Mouse (Mus musculus) pancreas, adult 10 weeks (tissue): ENCODE results near the gene Serpinb9g. TPM values are rescaled to one million over a fixed set of nuclear protein-coding genes. Genes with fewer than 3 reads are reported as not detected.

Experiments
- polyA plus RNA-seq: library from polyadenylated mRNA; stranded (reverse); fragments of 350-450 nt; fragmentation: Illumina TruSeq; extraction: RNeasy Lipid Tissue Mini Kit (QIAGEN cat#74804); gene quantifications from one replicate; pipeline ENCODE4 v1.2.3, GENCODE M21; 2015; ENCODE audit warnings: low read depth, low replicate concordance; ENCODE audit not compliant: insufficient read depth

The Serpinb9g gene
- not detected for polyA plus RNA-seq

DNA sequence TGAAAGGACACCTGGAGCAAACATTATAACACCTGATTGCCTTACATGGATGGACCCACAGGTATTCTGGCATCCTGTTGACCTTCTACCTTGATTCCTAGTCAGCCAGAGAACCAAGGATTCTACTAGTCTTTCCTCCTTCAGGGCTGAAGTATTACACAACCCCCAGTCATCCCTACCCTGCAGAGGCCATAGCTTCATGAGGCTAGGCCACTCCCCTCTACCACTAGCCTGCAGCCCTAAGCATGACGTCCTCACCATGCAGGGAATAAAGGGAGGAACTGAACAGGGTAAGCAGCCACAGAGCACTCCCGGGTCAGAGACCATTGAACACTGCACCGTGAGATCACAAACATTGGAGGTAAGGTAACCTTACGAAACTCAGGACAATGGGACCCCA lies at the start of gene Serpinb9g:
Gene Serpinb9g (plus strand): TSS at position 301 of the 400 bp plus-strand sequence.

Other genes with a start within 250 kb of the Serpinb9g start
- not detected for gene Serpinb9e, start 235.2 kb upstream of the Serpinb9g start, polyA plus RNA-seq
- not detected for gene Serpinb9f, start 160.7 kb upstream of the Serpinb9g start, polyA plus RNA-seq
- not detected for gene Gm11397, start 89.0 kb upstream of the Serpinb9g start, polyA plus RNA-seq
- gene Serpinb6d, start 176.6 kb downstream of the Serpinb9g start, polyA plus RNA-seq, result not detected